Mouse (Mus musculus) heart, embryonic 15.5 days (tissue): Measurements from ENCODE around the gene Prkacb. TPM values are rescaled to one million over a fixed set of nuclear protein-coding genes. Genes with fewer than 3 reads are reported as not detected.
A peak's percentile ranks its signal among the peaks of the same experiment; 100 is the strongest.

ENCODE experiments used
- ATAC-seq: fragments of 200-750 bp; cut with Nextera tagmentation; replicated peaks from 2 replicates; pipeline ENCODE4 v1.8.0; 2017; ENCODE audit warnings: low read depth, moderate TSS enrichment; ENCODE audit not compliant: insufficient number of reproducible peaks, insufficient read depth, low FRiP score
- H3K27ac ChIP-seq: fragments of 300-500 bp; sonication (generic); 2 replicates; pipeline ENCODE4 v1.5.1; 2015; ENCODE audit warnings: mild to moderate bottlenecking, inconsistent platforms
- H3K27me3 ChIP-seq: fragments of 300-500 bp; sonication (generic); 2 replicates; pipeline ENCODE4 v1.6.1; 2015; ENCODE audit warnings: inconsistent platforms
- H3K36me3 ChIP-seq: fragments of 300-500 bp; sonication (generic); 2 replicates; pipeline ENCODE4 v1.6.1; 2015; ENCODE audit warnings: mild to moderate bottlenecking, inconsistent platforms
- H3K4me1 ChIP-seq: fragments of 300-500 bp; sonication (generic); replicated peaks from 2 replicates; pipeline ENCODE4 v1.6.1; 2015; ENCODE audit warnings: inconsistent platforms
- H3K4me2 ChIP-seq: fragments of 300-500 bp; sonication (generic); 2 replicates; pipeline ENCODE4 v1.6.1; 2015; ENCODE audit warnings: inconsistent platforms, mild to moderate bottlenecking, moderate library complexity
- H3K4me3 ChIP-seq: fragments of 300-500 bp; sonication (generic); 2 replicates; pipeline ENCODE4 v1.5.1; 2015; ENCODE audit warnings: mild to moderate bottlenecking, inconsistent platforms
- H3K9ac ChIP-seq: fragments of 300-500 bp; sonication (generic); 2 replicates; pipeline ENCODE4 v1.6.1; 2015; ENCODE audit warnings: mild to moderate bottlenecking, inconsistent platforms
- H3K9me3 ChIP-seq: fragments of 300-500 bp; sonication (generic); replicated peaks from 2 replicates; pipeline ENCODE4 v1.6.1; 2016; ENCODE audit warnings: inconsistent platforms
- WGBS: fragments of 180-500 bp; shearing (Covaris S2); methylation state at CpG from one replicate; pipeline ENCODE4 v1.1.7; 2015; ENCODE audit warnings: mixed read lengths; 5-methylcytosine and 5-hydroxymethylcytosine counted together
- polyA plus RNA-seq: library from polyadenylated mRNA; unstranded; fragments of >200 nt; fragmentation: Nextera tagmentation; extraction: Ambion mirVana; gene quantifications from 2 replicates; pipeline ENCODE4 v1.2.1, GENCODE M21; 2015

Gene Prkacb
- polyA plus RNA-seq, 1 experiment from 2014 or later = 46.8 TPM

DNA sequence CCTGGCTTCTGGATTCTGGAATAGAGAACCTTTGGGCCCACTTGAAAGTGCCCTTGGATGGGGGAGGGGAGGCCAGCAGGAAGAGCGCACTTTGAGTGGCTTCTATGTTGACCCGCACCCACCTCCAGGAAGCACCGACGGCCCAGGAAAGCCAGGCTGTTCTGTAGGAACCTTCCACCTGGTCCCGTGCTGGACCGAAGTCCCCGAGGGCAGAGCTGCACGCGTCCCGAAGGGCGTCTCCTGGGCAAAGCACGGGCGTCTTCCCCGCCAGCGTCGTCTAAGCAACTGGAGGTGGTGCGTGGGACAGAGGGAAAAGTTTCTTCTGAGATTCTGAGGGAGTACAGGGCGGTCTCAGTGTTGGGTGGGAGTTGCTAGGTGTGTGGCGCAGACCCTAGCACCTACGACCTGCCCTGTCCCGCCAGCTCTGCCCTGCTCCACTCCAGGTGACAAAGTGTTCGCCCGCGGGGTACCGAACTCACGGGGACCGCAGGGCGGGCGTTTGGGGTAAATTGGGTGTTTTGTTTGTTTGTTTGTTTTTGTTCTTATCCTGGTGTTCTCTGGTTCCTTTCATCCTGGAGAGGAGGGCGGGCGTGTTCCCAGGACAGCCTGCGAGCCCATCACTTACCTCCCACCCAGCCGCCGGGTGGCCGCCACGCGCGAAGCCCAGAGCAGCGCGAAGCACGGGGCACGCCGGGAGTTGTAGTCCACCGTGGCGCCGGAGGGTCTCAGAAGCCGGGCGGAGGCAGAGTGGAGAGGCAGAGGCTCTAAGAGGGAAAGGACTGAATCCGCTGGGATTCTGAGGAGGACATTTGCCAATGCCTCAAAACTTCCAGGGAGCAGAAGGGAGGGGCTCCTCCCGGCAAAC, 127.7 kb downstream of the Prkacb start, which contains the start of gene Samd13:
TSS of gene Samd13 (minus strand) at position 782 of the 865 bp plus-strand sequence.
- ATAC-seq = peak; percentile 77
- Histone ChIP-seq H3K4me1 (peaks cover 42% of the 10 kb centered on the region), H3K4me3 (peak within 1 kb of the TSS; percentile 65), H3K27ac (peak within 1 kb of the TSS; percentile 46), H3K9me3 (no peaks in the 10 kb centered on the region), H3K9ac (peak within 1 kb of the TSS; percentile 61), H3K4me2 (peak within 1 kb of the TSS; percentile 95), H3K27me3 (no peaks in the 10 kb centered on the region), H3K36me3 (no peaks in the 10 kb centered on the region)
- WGBS = 3% methylated on average over 50 of the region's 50 CpGs

DNA sequence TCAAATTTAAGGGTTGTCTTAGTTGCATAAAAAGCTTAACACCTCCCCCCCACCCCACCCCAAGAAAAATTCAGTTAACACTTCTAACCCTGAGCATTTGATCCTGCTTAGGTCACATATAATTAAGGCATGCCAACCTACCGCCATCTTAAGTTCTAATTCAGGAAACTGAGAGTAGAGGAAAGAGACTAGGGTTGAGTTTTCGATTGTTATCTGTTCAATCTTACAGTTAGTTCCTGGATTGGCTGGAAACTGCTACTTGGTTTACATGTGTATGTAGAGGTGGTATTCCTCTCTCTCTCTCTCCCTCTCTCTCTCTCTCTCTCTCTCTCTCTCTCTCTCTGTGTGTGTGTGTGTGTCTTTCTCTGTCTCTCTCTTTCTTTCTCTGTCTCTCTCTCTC, 129.7 kb downstream of the Prkacb start:
- H3K9me3 ChIP-seq = no peaks in the 10 kb centered on the region
- no peaks in the 10 kb centered on the region for H3K27me3 ChIP-seq
- no peak overlapping the region for H3K9ac ChIP-seq
- no peak for ATAC-seq
- 62% methylated on average over 2 of the region's 2 CpGs for WGBS
- no peaks in the 10 kb centered on the region for H3K36me3 ChIP-seq
- peak overlapping the region; percentile 63 for H3K4me2 ChIP-seq
- no peak overlapping the region for H3K4me3 ChIP-seq
- peaks cover 37% of the 10 kb centered on the region for H3K4me1 ChIP-seq
- H3K27ac ChIP-seq = peak overlapping the region; percentile 60; the same call in 1 of the 2 replicates

DNA sequence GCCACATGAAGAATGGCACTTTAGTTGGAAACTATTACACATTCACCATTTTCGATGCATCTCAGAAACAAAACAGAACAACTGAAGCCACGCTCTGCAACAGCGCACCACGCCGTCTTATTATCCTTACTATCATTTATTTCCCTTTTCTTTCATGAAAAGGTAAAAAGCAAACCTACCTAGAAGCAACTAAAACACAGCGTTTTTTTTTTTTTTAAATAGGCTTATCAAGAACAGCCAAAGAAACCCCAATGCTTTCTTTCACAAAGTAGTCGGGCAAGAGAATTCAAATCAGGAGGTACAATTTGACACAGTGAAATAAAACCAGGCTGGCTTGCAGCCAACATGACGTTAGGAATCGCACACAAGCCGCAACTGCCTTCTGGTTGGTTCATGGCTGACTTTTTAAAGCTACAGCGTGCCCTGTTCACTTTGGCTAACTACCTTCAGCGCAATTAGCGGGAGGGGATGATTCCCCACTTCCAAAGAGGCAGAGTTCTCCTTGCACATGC, 130.6 kb downstream of the Prkacb start:
- no peaks in the 10 kb centered on the region for H3K27me3 ChIP-seq
- no peaks in the 10 kb centered on the region for H3K9me3 ChIP-seq
- H3K9ac ChIP-seq = peak overlapping the region; percentile 27
- H3K4me3 ChIP-seq = peak overlapping the region; percentile 41
- 0 out of 2 replicates have a peak, but pooled peaks have one; percentile 23 for ATAC-seq
- peak overlapping the region; percentile 60 for H3K27ac ChIP-seq
- H3K4me2 ChIP-seq = peak overlapping the region; percentile 63
- H3K36me3 ChIP-seq = no peaks in the 10 kb centered on the region
- 35% methylated on average over 13 of the region's 13 CpGs for WGBS
- H3K4me1 ChIP-seq = peaks cover 28% of the 10 kb centered on the region

DNA sequence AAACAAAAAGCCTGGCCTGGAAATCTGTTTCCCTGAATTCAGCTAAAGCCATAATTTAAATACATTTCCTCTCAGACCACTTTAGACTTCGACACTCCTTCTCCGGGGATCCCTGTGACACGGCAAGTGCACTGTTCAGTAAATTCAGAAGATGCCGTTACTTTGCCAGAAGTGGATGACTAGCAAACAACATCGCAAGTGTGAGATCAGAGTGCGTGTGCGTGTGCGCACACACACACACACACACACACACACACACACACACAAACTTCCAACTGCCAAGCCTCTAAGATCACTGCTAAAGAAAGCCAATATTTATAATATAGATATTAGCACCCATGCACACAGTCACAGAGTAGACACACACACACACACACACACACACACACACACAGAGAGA, 131.1 kb downstream of the Prkacb start:
- no peak overlapping the region for H3K27ac ChIP-seq

DNA sequence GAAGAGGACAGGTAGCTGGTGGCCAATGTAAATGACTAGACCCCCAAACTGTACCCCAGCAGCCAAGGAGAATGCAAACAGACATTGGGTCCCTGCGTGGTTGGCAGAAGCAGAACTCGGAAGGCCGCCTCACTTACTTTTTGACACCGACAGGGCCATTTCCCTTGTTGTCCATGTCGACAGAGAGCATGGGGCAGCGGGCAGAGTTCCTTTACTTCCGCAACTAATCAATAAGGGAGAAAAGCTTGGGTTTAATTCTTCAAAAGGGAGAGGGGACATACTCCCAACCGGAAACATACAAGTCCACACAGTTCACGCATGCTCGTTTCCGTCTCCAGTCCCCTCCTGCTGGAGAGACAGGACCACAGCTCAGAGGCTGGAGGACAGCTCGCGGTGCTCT, 132.2 kb downstream of the Prkacb start:
- 90% methylated on average over 13 of the region's 13 CpGs for WGBS
- no peak for ATAC-seq

More for the DNA sequence above, 131.1 kb downstream of the Prkacb start:
- 49% methylated on average over 8 of the region's 8 CpGs for WGBS
- Histone ChIP-seq H3K9me3 (no peaks in the 10 kb centered on the region), H3K4me1 (peaks cover 25% of the 10 kb centered on the region), H3K4me3 (peak overlapping the region; percentile 41; the same call in 1 of the 2 replicates), H3K9ac (no peak overlapping the region), H3K36me3 (no peaks in the 10 kb centered on the region), H3K4me2 (peak overlapping the region; percentile 63), H3K27me3 (no peaks in the 10 kb centered on the region)
- no peak for ATAC-seq

DNA sequence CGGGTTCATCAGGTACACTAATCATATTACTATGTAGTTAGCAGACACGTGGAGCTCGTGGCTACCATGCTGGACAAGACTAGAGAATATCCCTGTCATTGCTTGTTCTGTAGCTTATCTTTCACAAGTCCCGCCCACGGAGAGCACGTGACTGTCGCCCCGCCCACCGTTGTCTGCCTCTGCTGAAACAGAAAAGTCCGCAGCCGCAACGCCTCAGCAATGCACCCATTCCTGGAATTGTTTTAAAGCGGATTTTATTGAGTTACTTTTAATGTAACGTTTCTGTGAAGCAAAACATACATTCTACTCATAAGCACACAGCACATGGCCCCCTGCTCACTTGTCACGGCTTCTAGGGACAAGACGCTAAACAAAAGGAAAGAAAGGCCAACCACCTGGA, 133.1 kb downstream of the Prkacb start:
- Histone ChIP-seq H3K4me2 (no peak overlapping the region), H3K36me3 (no peaks in the 10 kb centered on the region), H3K9ac (no peak overlapping the region), H3K27ac (no peak overlapping the region), H3K9me3 (no peaks in the 10 kb centered on the region), H3K4me1 (peaks cover 11% of the 10 kb centered on the region), H3K27me3 (no peaks in the 10 kb centered on the region), H3K4me3 (no peak overlapping the region)
- WGBS = 87% methylated on average over 16 of the region's 16 CpGs
- no peak for ATAC-seq

More for the DNA sequence above, 132.2 kb downstream of the Prkacb start:
- H3K4me1 ChIP-seq = peaks cover 16% of the 10 kb centered on the region
- no peak overlapping the region for H3K4me3 ChIP-seq
- no peak overlapping the region for H3K4me2 ChIP-seq
- no peaks in the 10 kb centered on the region for H3K27me3 ChIP-seq
- no peak overlapping the region for H3K9ac ChIP-seq
- no peaks in the 10 kb centered on the region for H3K9me3 ChIP-seq
- H3K27ac ChIP-seq = no peak overlapping the region
- H3K36me3 ChIP-seq = no peaks in the 10 kb centered on the region

Other genes with a start within 250 kb of the Prkacb start
- gene Uox, start 242.6 kb downstream of the Prkacb start, polyA plus RNA-seq = 0.11 TPM in 1 of 2 replicates, not detected in the other
- gene Dnase2b, start 197.4 kb downstream of the Prkacb start, polyA plus RNA-seq = not detected in 2 replicates
- gene 4930503B20Rik, start 161.7 kb downstream of the Prkacb start, polyA plus RNA-seq = 0.10 TPM in 1 of 2 replicates, not detected in the other
- 2.1 and 3.1 TPM in 2 replicates for gene Samd13, start 127.4 kb downstream of the Prkacb start, polyA plus RNA-seq
- gene Ttll7, start 39.4 kb upstream of the Prkacb start, polyA plus RNA-seq = 1.8 and 1.9 TPM in 2 replicates